Mouse (Mus musculus): ENCODE measurements around the gene Gm37240.

Gene Gm37240

DNA sequence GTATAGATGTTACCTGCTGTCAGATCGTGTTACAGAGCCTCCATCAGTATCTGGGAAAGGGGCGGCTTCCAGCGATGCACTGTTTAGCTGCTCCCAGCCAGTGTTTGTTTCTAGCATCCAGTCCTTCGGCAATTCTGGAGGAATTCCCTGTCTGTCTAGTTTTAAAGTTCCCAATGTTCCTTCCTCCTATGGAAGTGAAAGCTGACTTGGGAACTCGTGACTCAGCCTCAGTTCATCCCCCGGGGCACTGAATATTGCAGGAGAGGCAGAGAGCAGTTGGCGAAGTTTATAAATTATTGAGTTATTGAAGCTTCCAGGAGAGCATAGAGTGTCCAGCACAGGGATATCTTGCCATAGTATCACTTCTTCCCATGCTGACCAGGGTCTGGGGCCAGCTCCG is 697.5 kb downstream of the Gm37240 start:
- DNase-seq (ENCODE audit: low spot score in 2 of 2), result no peak

DNA sequence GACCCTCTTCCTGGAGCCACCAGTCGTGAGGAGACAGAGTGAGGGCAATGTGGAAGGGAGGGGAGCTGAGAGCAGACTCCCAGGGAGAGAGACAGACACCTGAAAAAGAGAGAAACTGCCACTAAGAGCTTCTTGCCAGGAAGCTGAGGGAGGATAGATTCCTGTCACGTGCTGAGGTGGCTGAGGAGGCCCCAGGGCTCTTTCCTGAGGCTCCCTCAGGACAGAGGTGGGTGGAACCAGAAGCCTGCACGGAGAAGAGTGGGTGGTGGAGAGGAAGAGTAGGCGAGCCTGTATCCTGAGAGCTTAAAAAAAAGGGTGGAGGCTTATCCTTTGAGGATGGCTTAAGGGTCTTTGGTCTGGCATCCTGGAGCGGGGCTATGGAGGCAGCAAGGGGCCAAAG is 699.0 kb downstream of the Gm37240 start:
- no peak for DNase-seq (ENCODE audit: low spot score in 2 of 2)

DNA sequence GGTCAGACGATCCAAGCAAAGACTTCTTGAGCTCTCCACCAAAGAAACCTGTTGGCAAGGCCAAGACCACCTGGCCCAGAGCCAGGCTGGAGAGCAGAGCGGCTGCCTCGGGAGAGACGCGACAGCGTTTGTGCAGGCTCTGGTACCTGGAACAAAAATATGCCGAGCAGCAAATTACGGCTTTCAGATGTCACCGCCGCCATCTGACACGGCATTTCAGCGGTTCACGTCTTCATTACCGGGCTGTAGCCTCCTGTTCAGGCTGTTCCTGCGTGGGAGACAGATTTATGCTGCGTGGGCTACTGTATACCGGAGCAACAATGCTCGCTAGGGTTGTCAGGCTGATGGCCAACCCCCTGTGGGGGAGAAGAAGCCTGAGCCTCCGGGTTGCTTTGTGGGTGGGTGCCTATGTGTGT is 700.6 kb downstream of the Gm37240 start:
- DNase-seq (ENCODE audit: low spot score in 2 of 2), result no peak

DNA sequence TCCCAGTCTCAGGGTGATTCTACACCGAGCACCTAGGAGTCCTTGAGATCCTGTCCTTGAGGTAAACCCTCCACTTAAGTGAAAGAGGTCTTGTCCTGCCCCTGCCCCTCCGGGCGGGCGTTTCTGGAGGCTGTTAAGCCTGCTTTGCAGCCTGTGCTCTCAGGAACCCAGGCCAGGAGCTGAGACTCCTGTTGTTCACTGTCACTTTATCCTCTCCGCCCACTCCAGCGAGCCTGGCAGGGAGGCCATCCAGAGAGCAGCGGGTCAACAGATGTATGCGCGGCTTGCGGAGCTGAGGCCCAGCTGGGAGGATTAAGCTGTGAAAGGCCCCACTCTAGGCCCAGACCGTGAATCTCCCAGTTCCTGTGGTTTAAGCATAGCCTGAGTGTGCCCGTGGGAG is 701.5 kb downstream of the Gm37240 start:
- no peak for DNase-seq (ENCODE audit: low spot score in 2 of 2)

DNA sequence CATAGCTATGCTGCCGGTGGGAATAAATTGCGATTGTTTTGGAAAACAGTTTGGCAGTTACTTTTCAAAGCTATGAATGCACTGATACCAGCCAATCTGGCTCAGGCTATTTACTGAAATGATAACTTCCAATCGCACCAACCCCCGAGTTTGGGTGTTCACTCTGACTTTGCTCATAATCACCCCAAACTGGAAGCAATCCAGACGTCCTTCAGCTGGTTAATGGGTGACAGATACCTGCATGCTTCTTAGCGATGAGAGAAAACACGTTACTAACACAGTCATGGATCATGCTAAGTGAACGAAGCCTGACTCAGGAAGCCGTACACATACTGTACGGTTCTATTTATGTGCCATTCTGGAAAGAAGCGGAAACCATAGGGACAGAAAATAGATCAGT is 702.4 kb downstream of the Gm37240 start:
- no peak for DNase-seq (ENCODE audit: low spot score in 2 of 2)

DNA sequence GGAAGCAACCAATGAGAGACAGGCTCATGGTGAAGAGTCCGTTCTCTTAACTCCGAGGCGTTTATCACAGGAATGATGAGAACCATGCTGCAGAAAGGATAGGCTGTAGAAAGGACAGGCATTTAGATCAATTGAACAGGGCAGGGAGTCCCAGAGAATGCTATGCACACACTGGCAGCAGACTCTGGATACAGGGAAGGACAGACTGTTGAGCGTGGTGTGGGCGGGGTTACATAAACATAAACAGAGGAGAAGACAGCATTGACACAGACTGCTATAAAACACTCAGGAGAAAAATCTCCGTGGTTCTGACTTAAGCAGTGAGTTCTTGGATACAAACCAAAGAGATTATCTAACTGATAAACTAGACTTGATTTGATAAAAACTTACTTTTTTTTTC is 703.2 kb downstream of the Gm37240 start:
- no peak for DNase-seq (ENCODE audit: low spot score in 2 of 2)

DNA sequence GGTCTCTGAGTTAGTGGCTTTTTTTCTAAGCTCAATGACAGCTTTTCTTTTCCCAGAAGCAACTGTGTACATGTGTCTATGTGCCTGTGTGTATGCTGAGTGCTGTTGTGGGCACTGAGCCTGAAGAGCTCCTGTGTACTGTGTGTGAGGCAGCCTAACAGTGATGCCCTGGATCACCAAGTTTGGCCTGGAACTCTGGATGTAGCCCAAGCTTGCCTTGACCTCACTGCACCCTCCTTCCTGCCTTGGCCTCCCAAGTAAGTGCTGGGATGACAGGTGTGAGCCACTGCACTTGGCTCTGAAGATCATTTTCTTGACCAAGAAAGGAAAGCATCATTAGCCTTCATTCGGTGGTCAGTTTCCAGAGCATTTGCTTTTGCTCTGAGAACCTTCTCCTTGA is 710.6 kb downstream of the Gm37240 start:
- no peak for DNase-seq (ENCODE audit: low spot score in 2 of 2)

DNA sequence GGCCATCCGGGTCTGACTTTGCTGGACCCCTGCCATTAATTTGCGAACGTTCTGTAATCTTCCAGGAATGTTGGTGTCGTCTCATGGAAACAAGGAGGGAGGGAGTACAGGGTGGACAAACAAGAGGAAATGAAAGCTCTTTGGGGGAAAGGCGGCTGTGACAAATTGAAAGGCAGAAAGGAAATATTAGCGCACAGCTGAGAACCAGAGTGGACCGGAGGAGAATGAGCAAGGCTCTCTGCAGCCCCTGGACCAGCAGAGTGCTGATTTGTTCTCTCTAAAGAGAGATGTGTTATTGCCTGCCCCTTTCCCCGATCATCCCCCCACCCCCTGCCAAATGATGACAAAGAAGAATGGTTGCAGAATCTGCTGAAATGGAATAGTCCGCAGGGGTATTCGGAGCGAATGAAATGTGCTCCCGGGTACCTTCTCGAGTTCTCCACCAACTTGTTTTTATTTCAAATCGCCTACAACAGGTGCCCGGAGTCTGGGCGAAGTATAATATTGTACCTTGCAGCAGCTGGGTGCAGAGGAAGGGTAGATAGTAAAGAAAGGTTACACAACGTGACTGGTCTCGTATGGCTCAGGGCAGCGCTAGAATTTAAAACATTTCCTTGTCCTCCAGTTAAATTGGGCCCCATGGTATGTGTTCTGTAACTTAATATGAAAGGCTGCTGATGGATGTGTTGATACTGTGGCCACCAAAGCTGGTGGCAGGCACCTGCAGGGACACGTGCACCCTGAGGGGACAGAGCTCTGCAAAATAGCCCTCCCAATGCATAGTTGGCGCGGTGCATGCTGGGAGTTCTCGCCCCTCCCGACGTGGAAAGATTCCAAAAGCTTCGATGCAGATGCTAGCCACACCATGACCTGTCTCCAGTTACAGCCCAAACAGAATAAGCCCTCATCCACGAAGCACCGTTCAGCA is 712.5 kb downstream of the Gm37240 start:
- no peak for DNase-seq (ENCODE audit: low spot score in 2 of 2)

DNA sequence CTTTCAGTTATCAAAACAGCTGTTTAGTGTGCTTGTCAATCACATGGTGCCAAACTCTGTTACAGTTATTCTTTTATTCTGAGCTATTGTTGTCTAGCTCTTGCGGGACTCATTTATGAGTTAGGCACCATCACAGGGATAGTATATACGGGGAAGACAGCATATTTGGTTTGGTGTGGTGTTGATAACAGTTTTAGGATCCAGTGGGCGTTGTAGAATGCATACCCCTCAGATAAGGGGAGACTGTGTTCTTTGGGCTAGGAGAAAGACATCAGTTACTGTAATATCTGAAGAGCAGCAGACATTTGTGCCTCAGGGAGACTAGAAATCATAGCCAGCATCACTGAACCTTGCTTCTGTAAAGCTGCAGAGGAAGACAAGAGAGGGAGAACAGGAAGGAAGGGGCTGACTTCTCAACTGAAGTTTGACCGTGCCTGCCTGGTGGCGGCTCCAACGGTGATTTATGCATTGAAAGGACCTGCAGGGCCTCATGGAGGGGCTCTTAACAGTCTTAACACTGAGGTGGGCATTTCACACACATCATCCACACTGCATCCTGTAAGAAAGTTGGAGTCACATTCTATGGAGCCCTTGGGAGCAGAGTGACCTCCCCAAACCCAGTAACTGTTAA is 713.8 kb downstream of the Gm37240 start:
- no peak for DNase-seq (ENCODE audit: low spot score in 2 of 2)

DNA sequence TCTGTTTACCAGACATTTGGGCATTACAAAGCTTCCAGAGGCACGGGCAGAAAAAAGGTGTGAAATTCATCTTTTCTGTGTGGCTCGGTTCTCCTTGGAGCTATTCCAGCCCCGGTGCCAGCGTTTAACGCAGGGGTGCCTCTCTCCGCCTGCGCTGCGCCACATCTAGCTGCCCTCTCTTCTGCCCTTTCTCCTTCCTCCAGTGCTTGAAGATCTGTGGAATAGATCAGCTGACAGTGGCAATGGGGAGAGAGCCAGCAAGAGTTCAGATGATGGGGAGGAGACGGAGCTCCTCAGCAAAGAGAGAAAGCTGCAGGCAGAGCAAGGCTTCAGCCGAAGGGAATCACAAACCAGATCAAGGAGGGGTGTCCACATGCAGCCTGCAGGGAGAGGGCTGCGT is 714.8 kb downstream of the Gm37240 start:
- no peak for DNase-seq (ENCODE audit: low spot score in 2 of 2)

DNA sequence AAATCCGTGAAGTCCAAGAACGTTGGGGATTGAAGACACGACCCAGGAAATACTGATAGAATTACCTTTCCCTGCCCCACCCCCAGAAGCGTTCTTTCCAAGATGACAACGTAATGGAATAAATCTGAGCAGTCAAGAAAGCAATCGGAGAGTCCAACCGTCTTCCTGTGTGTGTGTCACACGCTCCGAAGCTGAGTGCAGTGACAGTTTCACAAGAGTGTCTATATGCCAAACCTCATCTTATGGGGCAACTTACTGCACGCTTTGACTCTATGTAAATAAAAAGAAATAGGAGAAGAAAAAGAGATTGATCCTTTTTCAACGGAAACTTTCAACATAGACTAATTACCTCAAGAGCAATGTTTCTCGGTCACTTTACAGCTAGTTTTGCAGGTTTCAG is 715.2 kb downstream of the Gm37240 start:
- DNase-seq (ENCODE audit: low spot score in 2 of 2), result no peak

DNA sequence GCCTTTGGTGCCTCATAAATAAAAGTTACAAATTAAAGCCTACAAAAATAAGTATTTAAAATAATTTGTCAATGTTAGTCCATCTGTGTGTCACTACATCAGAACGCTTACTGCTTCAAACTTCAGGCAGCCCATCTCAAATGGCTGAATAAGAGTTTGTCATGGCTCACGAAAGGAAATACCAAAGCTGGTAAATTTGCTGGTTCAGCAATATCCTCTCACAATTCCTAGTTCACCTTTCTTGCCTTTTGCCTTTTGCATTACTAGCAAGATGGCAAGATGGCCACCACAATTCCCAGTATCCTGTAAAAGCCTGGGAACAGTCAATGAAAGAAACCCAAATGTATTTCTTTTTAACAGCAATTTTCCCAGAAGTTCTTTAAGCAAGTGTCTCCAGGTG is 718.5 kb downstream of the Gm37240 start:
- DNase-seq (ENCODE audit: low spot score in 2 of 2), result no peak

DNA sequence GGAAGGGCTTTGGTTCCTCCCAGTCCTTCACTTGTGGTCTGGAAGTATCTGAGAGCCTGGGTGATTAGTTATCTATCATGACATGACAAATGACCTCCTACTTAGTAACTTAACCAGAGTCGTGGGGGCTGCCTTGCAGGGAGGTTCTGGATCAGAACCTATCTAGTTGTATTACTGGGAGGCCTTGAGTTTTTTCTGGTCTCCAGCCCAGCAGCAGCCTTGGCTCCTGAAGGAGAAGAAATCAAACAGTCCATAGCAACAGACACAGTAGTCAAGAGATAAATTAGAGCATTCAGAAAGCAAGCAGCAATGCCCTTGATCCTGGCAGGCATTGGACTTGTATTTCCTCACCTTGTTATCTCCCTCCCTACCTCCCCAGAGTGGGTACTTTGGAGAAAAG is 722.4 kb downstream of the Gm37240 start:
- no peak for DNase-seq (ENCODE audit: low spot score in 2 of 2)

DNA sequence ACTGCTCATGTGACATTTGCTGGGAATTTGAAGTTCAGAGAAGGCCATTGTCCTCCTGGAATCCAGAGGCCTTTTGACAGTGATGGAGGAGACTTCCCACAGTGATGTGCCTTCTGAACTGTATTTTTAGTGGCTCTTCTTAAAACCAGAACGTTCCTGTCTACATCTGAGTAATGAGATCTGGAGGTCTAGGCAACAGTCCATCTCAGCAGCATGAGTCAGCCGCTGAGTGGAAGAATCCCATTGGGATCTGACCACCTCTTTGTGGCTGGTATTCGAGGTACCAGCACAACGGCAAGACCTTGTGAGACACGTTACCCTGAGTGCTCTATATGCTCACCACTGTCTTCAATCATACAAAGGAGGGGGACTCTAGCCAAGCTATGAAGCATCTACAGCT is 723.9 kb downstream of the Gm37240 start:
- DNase-seq (ENCODE audit: low spot score in 2 of 2), result no peak

DNA sequence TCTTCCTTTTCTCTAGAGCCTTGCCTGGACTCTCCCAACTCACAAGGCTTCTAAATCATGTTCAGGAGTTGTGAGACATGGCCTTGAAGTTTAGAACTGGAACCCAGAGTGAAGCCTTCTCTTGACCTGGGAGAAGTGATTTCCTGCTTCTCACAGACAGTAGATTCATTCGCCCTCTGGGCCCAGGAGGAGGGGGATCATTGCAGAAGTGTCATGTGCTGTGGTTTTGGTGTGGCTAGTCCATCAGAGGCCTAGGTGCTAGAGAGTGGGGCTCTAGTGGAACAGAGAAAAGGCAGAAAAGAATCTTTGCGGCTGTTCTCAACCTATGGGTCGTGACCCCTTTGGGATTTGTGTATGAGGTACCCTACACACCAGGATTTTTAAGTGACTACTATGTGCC is 724.9 kb downstream of the Gm37240 start:
- DNase-seq (ENCODE audit: low spot score in 2 of 2), result no peak

DNA sequence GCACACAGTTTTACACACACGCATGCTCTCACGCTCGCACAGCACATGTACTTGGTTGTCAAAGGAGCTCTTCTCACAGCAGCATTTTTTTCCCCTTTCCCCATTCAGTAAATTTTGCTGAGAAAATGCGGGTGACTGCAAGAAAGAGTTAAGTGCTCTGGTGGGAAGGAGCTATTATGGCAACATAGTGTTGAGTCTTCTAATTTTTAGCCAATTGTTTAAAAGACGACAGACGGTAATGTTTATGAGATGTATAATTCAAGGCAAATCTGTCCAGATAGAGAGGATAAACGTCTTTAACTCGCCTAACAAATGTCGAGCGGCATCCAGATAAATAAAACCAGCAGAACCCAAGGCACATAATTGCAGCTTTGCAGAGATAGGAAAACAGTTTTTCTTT is 726.5 kb downstream of the Gm37240 start:
- no peak for DNase-seq (ENCODE audit: low spot score in 2 of 2)

DNA sequence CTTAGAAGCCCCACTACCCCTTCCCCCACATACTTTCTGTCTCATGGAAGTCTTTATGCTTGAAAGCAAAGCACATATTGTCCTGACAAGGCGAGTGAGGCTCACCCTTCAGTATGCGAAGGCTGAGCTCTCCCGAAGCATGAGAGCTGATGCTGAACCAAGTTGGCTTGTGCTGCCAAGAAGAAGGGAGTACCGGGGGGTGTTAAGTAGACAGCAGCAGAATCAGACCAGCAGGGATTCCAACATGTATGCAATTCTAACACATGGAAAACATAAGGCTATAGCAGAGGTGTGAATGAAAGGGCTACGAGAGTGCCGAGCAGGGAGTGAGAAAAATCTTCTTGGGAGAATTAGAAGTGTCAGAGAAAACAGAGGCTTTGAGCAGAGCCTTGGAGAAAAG is 727.7 kb downstream of the Gm37240 start:
- no peak for DNase-seq (ENCODE audit: low spot score in 2 of 2)

DNA sequence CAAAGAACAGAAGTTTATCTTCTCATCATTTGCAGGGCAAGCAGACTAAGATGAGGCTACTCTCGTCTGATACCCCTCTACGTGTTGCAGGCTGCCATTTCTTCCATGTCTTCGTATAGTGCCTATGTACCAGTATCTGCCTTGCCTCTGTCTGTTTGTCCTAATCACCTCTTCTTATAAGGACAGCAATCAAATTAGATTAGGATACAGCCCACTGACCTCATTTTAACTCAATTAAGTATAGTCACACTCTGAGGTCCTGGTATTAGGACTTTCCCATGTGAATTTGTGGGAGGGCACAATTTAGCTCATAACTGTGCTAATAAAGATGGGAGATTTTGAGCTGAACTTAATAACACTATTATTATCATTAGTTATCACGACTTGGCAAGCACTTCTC is 738.5 kb downstream of the Gm37240 start:
- DNase-seq (ENCODE audit: low spot score in 2 of 2), result no peak

DNA sequence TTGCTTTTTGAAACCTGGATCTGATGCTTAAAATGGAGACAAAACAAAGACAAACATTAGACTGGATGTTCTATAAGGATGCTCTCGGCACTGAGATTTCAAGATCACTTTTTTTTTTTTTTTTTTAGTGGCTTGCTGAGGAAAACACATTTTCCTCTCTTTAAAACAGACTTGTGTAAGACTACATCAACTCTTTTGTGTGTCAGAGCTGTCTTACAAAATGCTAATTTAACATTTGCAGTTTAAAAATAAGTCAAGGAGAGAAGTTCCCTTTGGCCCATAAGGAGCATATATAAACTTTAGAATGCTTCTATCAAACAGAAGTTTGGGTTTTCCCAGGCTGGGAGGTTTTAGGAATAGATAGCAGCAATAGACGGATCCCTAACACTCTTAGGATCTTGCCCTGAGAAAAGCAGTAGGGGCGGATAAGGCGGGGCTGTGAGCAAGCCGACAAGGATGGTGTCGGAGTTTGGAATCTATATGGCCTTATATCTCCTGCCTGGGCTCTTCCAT is 739.2 kb downstream of the Gm37240 start:
- DNase-seq (ENCODE audit: low spot score in 2 of 2), result no peak

DNA sequence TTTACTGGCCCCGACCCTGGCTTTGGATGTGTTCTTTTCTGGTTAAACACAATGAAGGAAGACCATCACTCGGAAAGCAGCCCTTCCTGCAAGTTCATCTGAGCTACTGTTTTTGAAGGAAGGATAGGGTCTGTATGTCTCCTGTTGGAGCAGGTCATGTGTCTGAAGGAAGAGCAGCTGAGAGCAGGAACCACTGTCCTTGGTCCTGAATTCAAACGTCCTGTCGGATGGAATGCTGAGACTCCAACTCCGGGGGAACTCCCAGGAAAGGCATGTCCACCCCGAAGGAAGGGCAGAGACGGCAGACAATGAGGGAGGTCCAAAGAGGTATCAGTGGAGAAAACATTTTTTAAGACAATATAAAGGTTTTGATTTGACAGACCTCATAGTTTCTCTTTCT is 741.8 kb downstream of the Gm37240 start:
- no peak for DNase-seq (ENCODE audit: low spot score in 2 of 2)

DNA sequence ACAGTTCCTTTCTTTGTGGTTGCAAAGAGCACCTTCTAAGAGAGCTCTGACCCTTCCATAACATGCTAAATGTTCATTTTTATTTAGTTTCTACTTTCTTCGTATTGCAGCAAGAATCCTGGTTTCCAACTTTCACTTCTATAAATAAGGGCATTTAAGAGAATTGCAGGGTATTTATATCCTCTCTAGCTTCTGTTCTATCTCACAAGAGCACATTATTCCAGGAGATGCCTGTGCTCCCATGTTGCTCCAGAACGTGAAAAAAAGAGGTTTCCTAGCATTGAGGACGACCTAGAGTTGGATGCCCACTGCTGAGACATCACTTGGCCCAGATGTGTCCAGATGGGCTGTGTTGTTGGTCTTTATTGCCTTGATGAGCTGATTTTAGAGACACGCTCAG is 742.2 kb downstream of the Gm37240 start:
- DNase-seq (ENCODE audit: low spot score in 2 of 2), result no peak

DNA sequence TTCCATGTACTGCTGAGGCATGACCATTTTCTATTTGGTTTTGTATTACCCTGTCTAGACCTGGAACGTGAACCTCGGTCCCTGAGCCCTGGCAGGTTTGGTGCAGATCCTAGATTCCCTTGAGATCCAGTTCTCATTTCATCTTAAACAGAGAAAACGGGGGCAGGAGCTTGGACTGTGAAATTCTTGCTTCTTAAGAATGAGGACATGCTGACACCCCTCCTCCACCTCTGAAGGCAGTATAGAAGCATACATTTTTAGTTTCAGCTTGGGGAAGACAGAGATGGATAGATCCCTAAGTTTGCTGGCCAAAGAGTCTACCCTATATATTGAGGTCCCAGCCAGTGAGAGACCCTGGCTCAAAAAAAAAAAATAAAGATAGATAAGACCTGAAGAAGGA is 742.9 kb downstream of the Gm37240 start:
- DNase-seq (ENCODE audit: low spot score in 2 of 2), result no peak

DNA sequence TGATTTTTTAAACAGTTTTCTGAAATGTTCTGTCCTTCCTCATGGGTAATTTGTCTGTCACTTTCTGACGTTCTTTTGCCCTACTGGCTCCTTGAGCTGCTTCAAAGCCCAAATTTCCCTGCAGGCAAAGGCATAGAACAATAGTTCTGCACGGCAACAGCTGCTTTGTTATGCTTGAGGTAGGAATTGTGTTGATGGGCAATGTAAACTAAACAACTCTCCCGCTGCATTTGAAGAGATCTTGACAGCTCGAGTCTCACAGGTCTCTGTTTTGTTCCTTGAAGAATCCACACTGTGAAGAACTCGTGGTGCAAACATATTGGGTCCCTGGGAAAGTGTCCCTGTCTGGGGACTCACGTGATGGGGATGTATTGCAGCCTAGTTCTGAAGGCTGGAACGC is 746.8 kb downstream of the Gm37240 start:
- DNase-seq (ENCODE audit: low spot score in 2 of 2), result no peak

Measured in heart, adult 9 months (tissue).